ENCODE assay signal across 8 mouse cellular contexts in the genomic region with DNA sequence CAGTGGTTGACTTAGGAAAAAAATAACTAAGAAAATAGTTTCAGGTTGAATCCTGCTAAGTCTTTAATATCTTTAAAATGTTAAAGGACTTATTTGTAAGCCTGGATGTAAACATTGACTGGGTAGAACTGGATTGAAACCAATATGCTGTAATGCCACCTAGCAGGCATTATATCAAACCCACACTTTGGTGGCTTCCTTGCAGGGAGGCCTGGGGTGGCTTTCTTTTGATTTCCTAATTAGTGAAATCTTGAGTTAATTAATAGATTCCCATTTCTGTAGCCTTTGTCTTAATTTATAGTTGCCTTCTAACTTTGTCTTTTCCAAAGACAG. TPM values are rescaled to one million over a fixed set of nuclear protein-coding genes. Genes with fewer than 3 reads are reported as not detected.
DNase-seq lines count a peak whose midpoint lies in the region; ATAC-seq and TF ChIP-seq lines count a peak whose summit lies in the region.

No protein-coding gene starts in this region.

- peak overlapping the region; percentile 90 for H3K4me3 ChIP-seq in erythroblast, embryonic 14.5 days (replicated peaks)
- H3K4me3 ChIP-seq in limb, embryonic 14.5 days (replicated peaks; ENCODE audit: low read length) = peak overlapping the region; percentile 73

- H3K4me2 ChIP-seq in limb, embryonic 14.5 days (replicated peaks; ENCODE audit: low read depth, low read length, severe bottlenecking) = peak overlapping the region; percentile 59

- peak overlapping the region; percentile 87 for H3K9ac ChIP-seq in limb, embryonic 14.5 days (ENCODE audit: low read depth, low read length, severe bottlenecking)

- peaks cover 23% of the 10 kb centered on the region for H3K36me3 ChIP-seq in erythroblast, embryonic 14.5 days (ENCODE audit: control insufficient read depth)
- H3K36me3 ChIP-seq in limb, embryonic 14.5 days (ENCODE audit: control insufficient read depth, insufficient read depth, low read length) = peaks cover 15% of the 10 kb centered on the region

- peak; percentile 22 for DNase-seq in thymus, postnatal 14 days
- DNase-seq in thymus, postnatal 25 days = no peak
- no peak for DNase-seq in limb, embryonic 14.5 days (ENCODE audit: low spot score)
- no peak for DNase-seq in frontal cortex, postnatal 25 days (ENCODE audit: low spot score in 2 of 2)
- no peak for DNase-seq in layer of hippocampus, postnatal 36 days
- no peak for DNase-seq in B cell, adult 2 months

- no peak for TF ChIP-seq POLR2A in limb, embryonic 14.5 days (IDR thresholded peaks at IDR 0.05; ENCODE audit: borderline replicate concordance, extremely low read depth, insufficient read depth, insufficient read length)

- no peak overlapping the region for H3K27ac ChIP-seq in limb, embryonic 14.5 days (replicated peaks; ENCODE audit: low read depth, low read length)

- no peaks in the 10 kb centered on the region for H3K9me3 ChIP-seq in erythroblast, embryonic 14.5 days (ENCODE audit: control insufficient read depth, low read length)
- no peaks in the 10 kb centered on the region for H3K9me3 ChIP-seq in limb, embryonic 14.5 days (ENCODE audit: control insufficient read depth, low read length)

- peaks cover 53% of the 10 kb centered on the region for H3K4me1 ChIP-seq in erythroblast, embryonic 14.5 days (ENCODE audit: control insufficient read depth)
- H3K4me1 ChIP-seq in limb, embryonic 14.5 days (ENCODE audit: control insufficient read depth, insufficient read depth, low read length) = peaks cover 25% of the 10 kb centered on the region

- H3K27me3 ChIP-seq in erythroblast, embryonic 14.5 days (ENCODE audit: control insufficient read depth) = no peaks in the 10 kb centered on the region
- H3K27me3 ChIP-seq in limb, embryonic 14.5 days (ENCODE audit: control insufficient read depth, insufficient read depth, low read length) = no peaks in the 10 kb centered on the region

- no peak for ATAC-seq in erythroblast, adult 5-6 weeks (replicated peaks; ENCODE audit: low FRiP score, poor library complexity, severe bottlenecking)
- no peak for ATAC-seq in limb, embryonic 14.5 days (ENCODE audit: low FRiP score, low read depth)

RNA-seq across cellular contexts. Expression of a gene that starts 1.6 kb away (rescaled TPM):
- 0.72 and 1.1 TPM in 2 replicates for polyA plus RNA-seq in erythroblast, embryonic 14.5 days (2012)
- 44.1 and 48.8 TPM in 2 replicates for total RNA-seq in erythroblast, adult 5-6 weeks (2015; ENCODE audit: low replicate concordance)
- total RNA-seq in erythroblast, adult 5-6 weeks (2017; ENCODE audit: low replicate concordance) = 49.8 and 58.1 TPM in 2 replicates
- 186 and 208 TPM in 2 replicates for polyA plus RNA-seq in limb, embryonic 14.5 days (2012; rRNA removed)
- 235 and 248 TPM in 2 replicates for polyA plus RNA-seq in limb, embryonic 14.5 days (2014; fragmentation: Nextera tagmentation; extraction: Ambion mirVana)
- 10 to 100 TPM; 97.7 to 99.2 TPM for total RNA-seq in layer of hippocampus, postnatal 36 days (2021)
